Mouse (Mus musculus) cerebellum, adult 2 months (tissue): ENCODE measurements at regions not wholly inside any gene's neighbourhood (a gene's known extent, or its start where the extent isn't known, plus 50 kb on each side); places are given as distances from the start of the nearest gene placed in this dataset.

Experiments used
- CTCF ChIP-seq: fragments of 200-500 bp; IDR thresholded peaks from 2 replicates; pipeline ENCODE4 v1.5.1; 2011; ENCODE audit warnings: low read depth, mild to moderate bottlenecking, control low read depth, low read length, moderate library complexity, borderline replicate concordance; ENCODE audit not compliant: insufficient read depth
- POLR2A ChIP-seq: fragments of 200-500 bp; IDR thresholded peaks from 2 replicates; pipeline ENCODE4 v1.6.1; 2011; ENCODE audit warnings: low read length, control low read depth, borderline replicate concordance; ENCODE audit not compliant: insufficient read depth

DNA sequence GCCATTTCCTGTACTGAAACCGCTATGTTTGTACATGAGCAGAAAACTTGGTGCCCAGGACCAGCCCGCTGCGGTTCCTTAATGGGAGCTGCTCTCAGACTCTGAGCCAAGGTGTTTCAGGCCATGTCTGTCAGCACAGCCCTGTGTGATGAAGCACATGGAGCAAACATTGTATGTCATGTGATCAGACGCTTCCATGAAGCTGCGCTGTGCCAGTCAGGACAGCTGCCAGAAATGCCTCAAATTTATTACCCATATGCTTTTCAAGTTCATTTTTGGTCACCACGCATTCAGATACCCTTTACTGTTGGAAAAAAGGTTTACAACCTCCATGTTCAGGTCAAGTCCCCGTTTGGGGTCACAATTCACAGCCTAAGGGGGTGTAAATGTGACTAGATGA is 458.8 kb upstream of the Trpc7 start:
- no peak for TF ChIP-seq CTCF
- no peak for TF ChIP-seq POLR2A
